Mouse (Mus musculus): Measurements from ENCODE around the gene Diablo. TPM values are rescaled to one million over a fixed set of nuclear protein-coding genes. Genes with fewer than 3 reads are reported as not detected.
"Not testable (repeated sequence)": the region's sequence is repeated elsewhere in the genome, so short reads cannot be mapped to it uniquely, and the experiment has no call there.

The Diablo gene
- polyA plus RNA-seq, 1 experiment from 2014 or later, result 121 TPM

GRCm38 (mm10) chr5:123524393-123524750 is 396 bp upstream of the Diablo start:
- Histone ChIP-seq H3K4me3 (replicated peaks) (peak overlapping the region; percentile 82), H3K27ac (no peak overlapping the region), H3K4me1 (peaks cover 23% of the 10 kb centered on the region), H3K36me3 (peaks cover 20% of the 10 kb centered on the region), H3K4me2 (peak overlapping the region; percentile 93), H3K27me3 (no peaks in the 10 kb centered on the region), H3K9me3 (replicated peaks) (no peaks in the 10 kb centered on the region), H3K9ac (no peak overlapping the region)
- ATAC-seq (replicated peaks; ENCODE audit: low FRiP score), result peak; percentile 97
- 1% methylated on average over 25 of the region's 27 CpGs for WGBS

GRCm38 (mm10) chr5:123522166-123522565 is 1.8 kb downstream of the Diablo start:
- WGBS, result 88% methylated on average over 1 of the region's 1 CpGs
- no peak overlapping the region for H3K27ac ChIP-seq
- H3K9ac ChIP-seq, result no peak overlapping the region
- H3K27me3 ChIP-seq, result no peaks in the 10 kb centered on the region
- no peak overlapping the region for H3K4me3 ChIP-seq (replicated peaks)
- H3K4me2 ChIP-seq, result no peak overlapping the region
- H3K36me3 ChIP-seq, result peaks cover 32% of the 10 kb centered on the region
- ATAC-seq (replicated peaks; ENCODE audit: low FRiP score), result no peak
- no peaks in the 10 kb centered on the region for H3K9me3 ChIP-seq (replicated peaks)
- H3K4me1 ChIP-seq, result peaks cover 23% of the 10 kb centered on the region

- Histone ChIP-seq H3K9ac (no peak overlapping the region), H3K9me3 (replicated peaks) (no peaks in the 10 kb centered on the region), H3K27ac (no peak overlapping the region), H3K4me3 (replicated peaks) (no peak overlapping the region), H3K36me3 (peaks cover 33% of the 10 kb centered on the region), H3K4me2 (no peak overlapping the region), H3K27me3 (no peaks in the 10 kb centered on the region), H3K4me1 (peaks cover 23% of the 10 kb centered on the region)
- 78% methylated on average over 1 of the region's 1 CpGs for WGBS
- no peak for ATAC-seq (replicated peaks; ENCODE audit: low FRiP score)
Measured at GRCm38 (mm10) chr5:123521621-123522020, 2.4 kb downstream of the Diablo start.

GRCm38 (mm10) chr5:123520666-123521065 is 3.3 kb downstream of the Diablo start:
- H3K4me1 ChIP-seq, result peaks cover 23% of the 10 kb centered on the region
- H3K9ac ChIP-seq, result no peak overlapping the region
- peaks cover 40% of the 10 kb centered on the region for H3K36me3 ChIP-seq
- 64% methylated on average over 9 of the region's 9 CpGs for WGBS
- ATAC-seq (replicated peaks; ENCODE audit: low FRiP score), result no peak
- no peak overlapping the region for H3K27ac ChIP-seq
- no peak overlapping the region for H3K4me2 ChIP-seq
- H3K27me3 ChIP-seq, result no peaks in the 10 kb centered on the region
- H3K4me3 ChIP-seq (replicated peaks), result no peak overlapping the region
- H3K9me3 ChIP-seq (replicated peaks), result no peaks in the 10 kb centered on the region

GRCm38 (mm10) chr5:123514871-123515270 is 9.1 kb downstream of the Diablo start:
- H3K4me1 ChIP-seq, result no peaks in the 10 kb centered on the region
- H3K36me3 ChIP-seq, result peaks cover 68% of the 10 kb centered on the region
- no peak overlapping the region for H3K4me2 ChIP-seq
- ATAC-seq (replicated peaks; ENCODE audit: low FRiP score), result no peak
- 94% methylated on average over 5 of the region's 5 CpGs for WGBS
- H3K27me3 ChIP-seq, result peaks cover 8% of the 10 kb centered on the region
- no peak overlapping the region for H3K9ac ChIP-seq
- H3K27ac ChIP-seq, result no peak overlapping the region
- H3K9me3 ChIP-seq (replicated peaks), result no peaks in the 10 kb centered on the region
- H3K4me3 ChIP-seq (replicated peaks), result no peak overlapping the region

- no peak for ATAC-seq (replicated peaks; ENCODE audit: low FRiP score)
- Histone ChIP-seq H3K9me3 (replicated peaks) (no peaks in the 10 kb centered on the region), H3K27me3 (peaks cover 35% of the 10 kb centered on the region), H3K4me3 (replicated peaks) (no peak overlapping the region), H3K27ac (no peak overlapping the region), H3K9ac (no peak overlapping the region), H3K4me1 (peaks cover 14% of the 10 kb centered on the region), H3K4me2 (no peak overlapping the region), H3K36me3 (peaks cover 43% of the 10 kb centered on the region)
- 68% methylated on average over 3 of the region's 3 CpGs for WGBS
Measured at GRCm38 (mm10) chr5:123512102-123512501, 11.9 kb downstream of the Diablo start.

- H3K4me1 ChIP-seq, result peaks cover 14% of the 10 kb centered on the region
- not testable (repeated sequence) for H3K4me2 ChIP-seq; ATAC-seq (replicated peaks; ENCODE audit: low FRiP score); H3K9ac ChIP-seq; H3K27ac ChIP-seq; H3K4me3 ChIP-seq (replicated peaks); H3K9me3 ChIP-seq (replicated peaks)
- peaks cover 41% of the 10 kb centered on the region for H3K27me3 ChIP-seq
- 88% methylated on average over 3 of the region's 3 CpGs for WGBS
- peaks cover 36% of the 10 kb centered on the region for H3K36me3 ChIP-seq
Measured at GRCm38 (mm10) chr5:123511426-123511825, 12.6 kb downstream of the Diablo start.

GRCm38 (mm10) chr5:123510160-123510559 is 13.8 kb downstream of the Diablo start, which contains the start of gene B3gnt4:
Gene B3gnt4, plus strand, starts transcription at chr5:123510460.
- Histone ChIP-seq H3K9me3 (replicated peaks) (no peaks in the 10 kb centered on the region), H3K4me1 (peaks cover 14% of the 10 kb centered on the region), H3K4me2 (no peak within 1 kb of the TSS), H3K4me3 (replicated peaks) (no peak within 1 kb of the TSS; the same call in 1 of the 2 replicates), H3K27ac (no peak within 1 kb of the TSS), H3K9ac (no peak within 1 kb of the TSS), H3K27me3 (peaks cover 46% of the 10 kb centered on the region), H3K36me3 (peaks cover 23% of the 10 kb centered on the region)
- 79% methylated on average over 5 of the region's 5 CpGs for WGBS
- ATAC-seq (replicated peaks; ENCODE audit: low FRiP score), result no peak

GRCm38 (mm10) chr5:123508921-123509320 is 15.1 kb downstream of the Diablo start:
- Histone ChIP-seq H3K4me3 (replicated peaks) (peak overlapping the region; percentile 67), H3K4me1 (peaks cover 14% of the 10 kb centered on the region), H3K27me3 (peaks cover 52% of the 10 kb centered on the region), H3K36me3 (peaks cover 13% of the 10 kb centered on the region; the same call in 1 of the 2 replicates), H3K9ac (peak overlapping the region; percentile 41; the same call in 1 of the 2 replicates), H3K4me2 (peak overlapping the region; percentile 92), H3K27ac (no peak overlapping the region), H3K9me3 (replicated peaks) (no peaks in the 10 kb centered on the region)
- WGBS, result 8% methylated on average over 12 of the region's 12 CpGs
- ATAC-seq (replicated peaks; ENCODE audit: low FRiP score), result no peak

- H3K4me1 ChIP-seq, result peaks cover 14% of the 10 kb centered on the region
- H3K9ac ChIP-seq, result peak overlapping the region; percentile 41
- H3K27me3 ChIP-seq, result peaks cover 52% of the 10 kb centered on the region
- peaks cover 10% of the 10 kb centered on the region; the same call in 1 of the 2 replicates for H3K36me3 ChIP-seq
- 1% methylated on average over 59 of the region's 59 CpGs for WGBS
- H3K4me3 ChIP-seq (replicated peaks), result peak overlapping the region; percentile 67
- peak overlapping the region; percentile 92 for H3K4me2 ChIP-seq
- H3K9me3 ChIP-seq (replicated peaks), result no peaks in the 10 kb centered on the region
- ATAC-seq (replicated peaks; ENCODE audit: low FRiP score), result peak; percentile 92
- H3K27ac ChIP-seq, result no peak overlapping the region
Measured at GRCm38 (mm10) chr5:123507936-123508723, 15.8 kb downstream of the Diablo start.

GRCm38 (mm10) chr5:123501973-123502372 is 22.0 kb downstream of the Diablo start:
- Histone ChIP-seq H3K9me3 (replicated peaks) (no peaks in the 10 kb centered on the region), H3K36me3 (no peaks in the 10 kb centered on the region), H3K27ac (no peak overlapping the region), H3K4me2 (no peak overlapping the region), H3K9ac (no peak overlapping the region), H3K4me3 (replicated peaks) (no peak overlapping the region), H3K4me1 (peaks cover 10% of the 10 kb centered on the region), H3K27me3 (peaks cover 15% of the 10 kb centered on the region)
- ATAC-seq (replicated peaks; ENCODE audit: low FRiP score), result no peak
- WGBS, result 74% methylated on average over 4 of the region's 4 CpGs

GRCm38 (mm10) chr5:123499717-123500116 is 24.3 kb downstream of the Diablo start:
- H3K27me3 ChIP-seq, result peaks cover under 1% of the 10 kb centered on the region; the same call in 1 of the 2 replicates
- no peak overlapping the region for H3K4me3 ChIP-seq (replicated peaks)
- H3K27ac ChIP-seq, result no peak overlapping the region
- no peaks in the 10 kb centered on the region for H3K36me3 ChIP-seq
- no peak for ATAC-seq (replicated peaks; ENCODE audit: low FRiP score)
- no peak overlapping the region for H3K9ac ChIP-seq
- H3K4me1 ChIP-seq, result peaks cover 15% of the 10 kb centered on the region
- WGBS, result 45% methylated on average over 4 of the region's 4 CpGs
- H3K4me2 ChIP-seq, result no peak overlapping the region
- no peaks in the 10 kb centered on the region for H3K9me3 ChIP-seq (replicated peaks)

Data from kidney, embryonic 15.5 days (tissue).